Mouse (Mus musculus) c-Kit-positive CD71-positive TER-119-negative erythroid progenitor cells, embryonic 14.5 days (primary cell): ENCODE data around the gene Olfr1104.

Experiments
- DNase-seq: peaks from one replicate; pipeline ENCODE4 v3.0.0-alpha.2; 2013; ENCODE audit warnings: low read depth

Olfr1104 gene

DNA sequence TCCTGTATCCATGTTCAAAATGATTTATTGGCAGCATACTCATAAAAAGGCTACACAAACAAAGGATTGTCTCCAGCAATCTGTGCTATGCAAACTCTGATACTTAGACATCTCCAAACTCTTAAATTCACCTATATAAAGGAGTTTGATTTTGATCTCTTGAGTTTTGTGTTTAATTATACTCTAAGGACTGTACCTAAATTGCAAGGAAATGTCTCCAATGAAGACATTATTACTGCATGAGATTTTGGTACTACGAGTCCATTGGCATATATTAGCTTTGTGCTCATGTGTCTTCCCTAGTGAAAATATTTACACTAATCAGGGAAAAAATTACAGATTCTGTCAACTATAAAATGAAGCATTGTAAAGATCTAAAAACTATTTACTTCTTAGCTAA is at the start of gene Olfr1104:
Gene Olfr1104, minus strand, starts transcription at position 101 of the 400 bp plus-strand sequence.
- DNase-seq = no peak

DNA sequence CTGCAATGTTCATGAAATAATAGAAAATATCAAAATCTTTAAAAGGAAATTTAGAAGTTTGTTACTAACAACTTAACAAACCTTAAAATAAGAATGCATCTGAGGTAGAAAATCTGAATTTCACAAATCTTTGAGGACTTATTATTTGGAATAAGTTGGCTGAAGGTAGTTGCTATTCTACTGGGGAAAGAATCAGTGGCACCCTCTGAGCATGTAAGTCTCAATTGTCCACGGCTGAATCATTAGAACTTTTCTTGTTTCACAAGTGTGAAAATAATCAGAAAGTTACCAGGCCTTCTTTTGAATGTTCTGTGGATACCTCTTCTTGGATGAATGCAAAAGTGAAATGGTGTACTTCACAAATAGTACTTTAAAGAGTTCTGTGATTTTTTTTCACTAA is 48.8 kb upstream of the Olfr1104 start, which contains the start of gene Olfr1107:
Gene Olfr1107, minus strand, starts transcription at position 101 of the 400 bp plus-strand sequence.
- no peak for DNase-seq

DNA sequence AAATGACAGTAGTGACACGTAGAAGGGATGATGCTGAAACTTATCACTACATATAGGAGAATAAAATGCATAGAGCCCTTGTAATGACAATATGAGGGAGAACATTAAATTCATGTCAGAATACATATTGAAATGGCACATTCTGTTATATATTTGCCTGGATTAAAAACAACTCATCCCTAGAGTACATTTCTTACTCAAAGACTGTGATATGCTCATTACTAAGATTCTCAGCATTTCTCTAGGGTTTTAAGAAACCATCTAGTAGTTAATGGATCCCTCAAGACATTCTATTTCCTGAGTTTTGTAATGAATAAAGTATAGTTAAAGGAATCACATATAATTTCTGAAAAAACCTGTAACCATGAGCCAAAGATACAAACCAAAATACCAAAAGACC is 25.3 kb upstream of the Olfr1104 start, which contains the start of gene Olfr1106:
Gene Olfr1106, minus strand, starts transcription at position 101 of the 400 bp plus-strand sequence.
- no peak for DNase-seq

DNA sequence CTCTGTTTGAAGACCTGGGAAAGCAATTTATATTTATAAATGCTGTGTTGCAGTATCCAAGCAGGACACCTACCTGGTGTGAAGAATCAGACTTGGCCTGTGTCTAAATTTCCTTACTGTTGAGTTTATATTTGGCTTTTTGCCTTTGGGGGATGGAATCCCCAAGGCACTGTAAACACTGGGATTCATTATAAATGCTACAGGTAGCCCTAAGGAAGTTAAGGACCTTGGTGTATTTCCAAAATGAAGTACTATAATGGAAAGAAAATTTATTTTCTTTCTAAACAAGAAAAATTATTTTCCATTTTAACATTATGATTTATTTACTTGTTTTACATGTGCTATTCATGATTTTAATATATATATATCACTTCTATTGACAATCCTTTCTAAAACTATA is 9.6 kb upstream of the Olfr1104 start, which contains the start of gene Olfr1105:
Gene Olfr1105, minus strand, starts transcription at position 101 of the 400 bp plus-strand sequence.
- no peak for DNase-seq

DNA sequence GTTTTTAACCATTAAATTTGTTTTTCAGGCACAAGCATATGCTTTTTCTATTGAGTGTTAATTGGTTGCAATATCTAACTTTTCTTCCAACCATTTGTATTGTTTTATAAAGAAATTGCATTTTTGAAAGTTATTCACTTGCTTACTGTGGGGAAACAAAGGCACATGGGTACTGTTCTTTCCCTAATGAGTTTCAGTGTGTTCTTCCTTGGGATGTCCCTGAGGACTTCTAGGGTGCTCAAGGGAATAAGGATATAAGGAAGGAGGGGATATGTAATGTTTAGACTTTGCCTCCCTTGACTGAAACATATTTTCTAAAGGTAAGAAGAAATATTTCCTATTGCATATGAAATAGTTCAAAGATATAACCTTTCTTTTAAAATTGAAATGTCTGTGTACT is 28.8 kb downstream of the Olfr1104 start, which contains the start of gene Olfr1102:
Gene Olfr1102, plus strand, starts transcription at position 301 of the 400 bp plus-strand sequence.
- DNase-seq = no peak

DNA sequence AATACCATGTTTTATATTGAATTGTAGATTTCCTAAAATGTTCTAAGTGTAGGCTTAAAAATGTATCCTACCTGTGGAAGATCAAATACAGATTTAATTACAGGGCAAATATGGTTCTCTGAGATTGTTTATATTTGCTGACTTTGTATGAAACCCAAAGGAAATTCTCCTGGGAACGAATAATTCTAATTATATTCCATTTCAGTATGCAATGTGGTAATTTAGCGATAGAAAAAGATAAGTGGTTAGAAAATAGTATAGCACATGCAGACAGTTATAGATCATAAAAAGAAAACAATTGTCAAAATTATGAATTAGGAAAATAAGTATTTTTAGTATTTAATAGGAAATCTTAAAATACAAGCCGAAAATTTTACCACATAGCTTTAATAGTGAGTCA is 35.8 kb downstream of the Olfr1104 start, which contains the start of gene Olfr1101:
Gene Olfr1101, minus strand, starts transcription at position 101 of the 400 bp plus-strand sequence.
- no peak for DNase-seq

DNA sequence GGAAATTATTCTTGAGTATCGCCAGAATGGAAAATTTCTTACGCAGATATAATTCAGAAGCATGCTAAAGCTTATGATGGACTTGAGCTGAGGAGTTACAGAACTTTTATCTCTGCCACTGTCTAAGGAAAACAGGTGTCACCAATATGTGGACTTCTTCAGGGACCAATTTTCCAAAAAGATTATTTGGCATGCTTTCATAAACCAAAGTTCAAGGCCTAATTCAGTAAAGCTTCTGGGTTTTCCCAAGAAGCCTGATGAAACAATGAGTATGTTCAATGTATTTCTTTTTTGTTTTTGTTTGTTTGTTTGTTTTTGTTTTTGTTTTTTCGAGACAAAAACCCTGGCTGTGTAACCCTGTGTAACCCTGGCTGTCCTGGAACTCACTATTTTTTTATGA is 47.0 kb downstream of the Olfr1104 start, which contains the start of gene Olfr1100:
Gene Olfr1100, minus strand, starts transcription at position 101 of the 400 bp plus-strand sequence.
- DNase-seq = no peak
